In genomic region chr11:54805196-54805595, GRCm38 (mm10) we compare ENCODE assay signal across 8 mouse cellular contexts. TPM values are rescaled to one million over a fixed set of nuclear protein-coding genes. Genes with fewer than 3 reads are reported as not detected.
DNase-seq lines count a peak whose midpoint lies in the region; TF ChIP-seq lines count a peak whose summit lies in the region.
"Had no signal": no experiment of that assay in that cellular context is flagged by ENCODE, and none has a peak within 500 bp of the region (broad histone marks: within the 10 kb centered on the region; RNA-seq: fewer than 3 reads in every experiment).

No protein-coding gene starts in this region.

- intact Hi-C loops in left cerebral cortex, postnatal 36 days (cut with DNase I): loop anchor here (1.0 kb wide), 1 partner anchor 28 kb away; no protein-coding TSS in a partner anchor

- no peaks in the 10 kb centered on the region for H3K27me3 ChIP-seq in thymus, adult 2 months (ENCODE audit: control insufficient read depth, insufficient read depth, low read length)
- H3K27me3 ChIP-seq: lung, embryonic 15.5 days had no signal

- no peak for TF ChIP-seq CTCF in thymus, adult 2 months (IDR thresholded peaks at IDR 0.05; ENCODE audit: borderline replicate concordance, control insufficient read depth, extremely low read depth, insufficient read depth, low read length, poor library complexity)

- H3K4me3 ChIP-seq in thymus, adult 2 months (ENCODE audit: control insufficient read depth, insufficient read depth, low read length): no peak overlapping the region
- H3K4me3 ChIP-seq: lung, embryonic 15.5 days had no signal

- no peak for TF ChIP-seq POLR2A in thymus, adult 2 months (IDR thresholded peaks at IDR 0.05; ENCODE audit: control insufficient read depth, extremely low read depth, insufficient read depth, low read length, poor library complexity)

- 94% methylated on average over 4 of the region's 4 CpGs for WGBS in thymus, adult 2 months

- no peaks in the 10 kb centered on the region for H3K36me3 ChIP-seq in thymus, adult 2 months (ENCODE audit: control insufficient read depth, insufficient read depth, low read length)
- H3K36me3 ChIP-seq: lung, embryonic 15.5 days had no signal

- H3K4me1 ChIP-seq in thymus, adult 2 months (replicated peaks; ENCODE audit: control insufficient read depth, insufficient read depth, low read length): peaks cover 19% of the 10 kb centered on the region
- H3K4me1 ChIP-seq: lung, embryonic 15.5 days had no signal

- no peak overlapping the region for H3K27ac ChIP-seq in thymus, adult 2 months (ENCODE audit: control insufficient read depth, insufficient read depth, low read length)
- H3K27ac ChIP-seq: lung, embryonic 15.5 days had no signal

- DNase-seq in adrenal gland, postnatal 25 days: peak; percentile 38
- peak; percentile 57 to 79 for DNase-seq in frontal cortex, postnatal 10 days (ENCODE audit: low spot score in 2 of 2)
- peak; percentile 81 for DNase-seq in heart, postnatal 4 days
- DNase-seq in left cerebral cortex, postnatal 36 days (ENCODE audit: low spot score in 2 of 2): peak; percentile 87 to 89
- DNase-seq in thymus, postnatal 14 days: no peak
- DNase-seq in thymus, postnatal 10 days (ENCODE audit: low spot score in 2 of 2): no peak
- no peak for DNase-seq in thymus, adult 2 months

RNA-seq across cellular contexts. Expression of gene Cdc42se2, which starts 17.7 kb away (rescaled TPM):
- total RNA-seq in adrenal gland, postnatal 25 days (2021): 20.8 and 25.1 TPM in 2 replicates
- 10 to 100 TPM; 44.3 to 47.1 TPM for total RNA-seq in heart, postnatal 4 days (2021)
- 100 to 1,000 TPM; 130 to 148 TPM for total RNA-seq in left cerebral cortex, postnatal 36 days (2021)
- polyA plus RNA-seq in thymus, adult 2 months (2012; rRNA removed): 122 and 127 TPM in 2 replicates

RNA-seq across cellular contexts. Expression of gene Lyrm7, which starts 55.5 kb away (rescaled TPM):
- total RNA-seq in adrenal gland, postnatal 25 days (2021): 16.8 and 17.8 TPM in 2 replicates
- 10 to 100 TPM; 20.3 to 28.3 TPM for total RNA-seq in heart, postnatal 4 days (2021)
- 10 to 100 TPM; 29.0 to 32.0 TPM for total RNA-seq in left cerebral cortex, postnatal 36 days (2021)
- 2.9 and 3.5 TPM in 2 replicates for polyA plus RNA-seq in thymus, adult 2 months (2012; rRNA removed)

Comparison
In these comparisons a context has a peak if more than half of its experiments do, and no peak if none do; other contexts are left out.
1. DNase-seq: peak in adrenal gland, postnatal 25 days (single experiment), frontal cortex, postnatal 10 days (2 of 2), heart, postnatal 4 days (single experiment) and left cerebral cortex, postnatal 36 days (2 of 2); none in thymus, postnatal 14 days (single experiment), thymus, postnatal 10 days (0 of 2) and thymus, adult 2 months (single experiment).